Mouse (Mus musculus) kidney, postnatal 36 days (tissue): ENCODE results near the gene Olfr323.
A peak's percentile ranks its signal among the peaks of the same experiment; 100 is the strongest.

ENCODE experiments used
- DNase-seq, 2 experiments: peaks; one replicate each; pipeline ENCODE4 v3.0.0; 2021 to 2022; ENCODE audit warnings: mixed read lengths in 2 of 2

The Olfr323 gene

GRCm38 (mm10) chr11:58602800-58603560, 27.3 kb downstream of the Olfr323 start:
- no peak for DNase-seq

GRCm38 (mm10) chr11:58602062-58602461, 28.2 kb downstream of the Olfr323 start:
- DNase-seq = no peak

GRCm38 (mm10) chr11:58597837-58598236, 32.5 kb downstream of the Olfr323 start:
- no peak for DNase-seq

- no peak for DNase-seq
Measured at GRCm38 (mm10) chr11:58594814-58595213, 35.5 kb downstream of the Olfr323 start, which contains the start of gene Olfr324. Olfr324 (plus strand) TSS chr11:58595114.

GRCm38 (mm10) chr11:58588620-58589250, 41.6 kb downstream of the Olfr323 start:
- no peak for DNase-seq

- peak; percentile 13 to 73 for DNase-seq
Measured at GRCm38 (mm10) chr11:58587898-58588348, 42.4 kb downstream of the Olfr323 start.

- no peak for DNase-seq
Measured at GRCm38 (mm10) chr11:58578636-58579035, 51.7 kb downstream of the Olfr323 start.

GRCm38 (mm10) chr11:58577430-58577829, 52.9 kb downstream of the Olfr323 start, which contains the start of gene Olfr325:
Olfr325 (plus strand) TSS chr11:58577730.
- no peak for DNase-seq
